Mouse (Mus musculus): ENCODE data around the gene Olfr552. TPM values are rescaled to one million over a fixed set of nuclear protein-coding genes. Genes with fewer than 3 reads are reported as not detected.
A peak's percentile ranks its signal among the peaks of the same experiment; 100 is the strongest.

The Olfr552 gene
- not detected in 2 replicates for polyA plus RNA-seq (2014; fragmentation: Nextera tagmentation; extraction: Ambion mirVana)

DNA sequence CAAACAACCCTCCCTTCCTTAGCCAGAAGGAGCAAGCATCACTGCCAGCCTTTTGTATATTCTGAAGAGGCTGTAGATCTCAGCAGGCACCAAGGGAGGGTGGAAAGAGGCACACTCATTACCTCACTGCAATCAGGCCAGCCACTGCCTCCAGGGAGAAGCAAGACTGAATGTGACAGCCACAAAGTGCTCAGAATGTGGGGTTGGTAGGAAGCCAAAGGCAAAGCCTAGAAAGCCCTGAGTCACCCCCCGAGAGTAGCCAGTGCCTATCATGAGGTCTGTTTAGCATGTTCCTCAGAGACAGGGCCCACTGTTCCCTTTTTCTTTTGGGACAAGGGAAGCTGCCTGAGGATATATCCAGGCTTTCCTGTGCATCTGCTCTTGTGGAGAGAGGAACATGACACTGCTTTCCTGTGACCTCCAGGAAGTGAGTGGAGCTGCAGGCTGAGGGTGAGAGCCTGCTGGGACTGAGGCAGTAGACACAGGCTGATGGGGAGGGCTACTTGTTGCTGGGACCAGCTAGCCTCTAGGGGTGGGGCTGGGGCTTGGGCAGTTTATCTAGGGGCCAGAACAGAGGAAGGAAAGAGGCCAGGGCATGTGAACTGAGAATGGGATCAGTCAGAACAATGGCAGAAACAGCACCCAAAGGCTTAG, at the start of gene Olfr552:
Gene Olfr552, plus strand, starts transcription at position 393 of the 654 bp plus-strand sequence.
- Histone ChIP-seq H3K9ac (ENCODE audit: low read depth, low read length) (no peak within 1 kb of the TSS), H3K4me2 (no peak within 1 kb of the TSS), H3K36me3 (ENCODE audit: control insufficient read depth, insufficient read depth, low read length) (no peaks in the 10 kb centered on the region), H3K4me3 (ENCODE audit: low read depth, low read length) (no peak within 1 kb of the TSS), H3K4me1 (ENCODE audit: control insufficient read depth, insufficient read depth, low read length) (no peaks in the 10 kb centered on the region), H3K9me3 (replicated peaks; ENCODE audit: control insufficient read depth, low read length) (no peaks in the 10 kb centered on the region), H3K27ac (ENCODE audit: low read depth, low read length) (no peak within 1 kb of the TSS), H3K27me3 (ENCODE audit: control insufficient read depth, insufficient read depth, low read length) (no peaks in the 10 kb centered on the region)
- 25% methylated on average over 1 of the region's 1 CpGs for WGBS (ENCODE audit: insufficient replicate concordance)
- no peak for ATAC-seq (replicated peaks; ENCODE audit: insufficient number of reproducible peaks, low FRiP score, low TSS enrichment)

- H3K9me3 ChIP-seq (replicated peaks; ENCODE audit: control insufficient read depth, low read length) = no peaks in the 10 kb centered on the region
- H3K4me1 ChIP-seq (ENCODE audit: control insufficient read depth, insufficient read depth, low read length) = no peaks in the 10 kb centered on the region
These were observed 48.0 kb upstream of the Olfr552 start, which contains the start of gene Olfr549 for GRCm38 (mm10) chr7:102549570-102549969. Gene Olfr549 (plus strand): TSS chr7:102549870.

GRCm38 (mm10) chr7:102553279-102553678, 44.3 kb upstream of the Olfr552 start:
- WGBS (ENCODE audit: insufficient replicate concordance) = 67% methylated on average over 3 of the region's 3 CpGs
- no peaks in the 10 kb centered on the region for H3K4me1 ChIP-seq (ENCODE audit: control insufficient read depth, insufficient read depth, low read length)
- H3K4me3 ChIP-seq (ENCODE audit: low read depth, low read length) = no peak overlapping the region
- H3K27me3 ChIP-seq (ENCODE audit: control insufficient read depth, insufficient read depth, low read length) = no peaks in the 10 kb centered on the region
- H3K27ac ChIP-seq (ENCODE audit: low read depth, low read length) = no peak overlapping the region
- no peak for ATAC-seq (replicated peaks; ENCODE audit: insufficient number of reproducible peaks, low FRiP score, low TSS enrichment)
- H3K36me3 ChIP-seq (ENCODE audit: control insufficient read depth, insufficient read depth, low read length) = no peaks in the 10 kb centered on the region
- H3K4me2 ChIP-seq = no peak overlapping the region
- no peaks in the 10 kb centered on the region for H3K9me3 ChIP-seq (replicated peaks; ENCODE audit: control insufficient read depth, low read length)
- no peak overlapping the region for H3K9ac ChIP-seq (ENCODE audit: low read depth, low read length)

More at GRCm38 (mm10) chr7:102549570-102549969, 48.0 kb upstream of the Olfr552 start, which contains the start of gene Olfr549:
- H3K36me3 ChIP-seq (ENCODE audit: control insufficient read depth, insufficient read depth, low read length) = no peaks in the 10 kb centered on the region
- ATAC-seq (replicated peaks; ENCODE audit: insufficient number of reproducible peaks, low FRiP score, low TSS enrichment) = no peak
- H3K27ac ChIP-seq (ENCODE audit: low read depth, low read length) = no peak within 1 kb of the TSS
- H3K9ac ChIP-seq (ENCODE audit: low read depth, low read length) = no peak within 1 kb of the TSS
- no peak within 1 kb of the TSS for H3K4me3 ChIP-seq (ENCODE audit: low read depth, low read length)
- H3K27me3 ChIP-seq (ENCODE audit: control insufficient read depth, insufficient read depth, low read length) = no peaks in the 10 kb centered on the region
- no peak within 1 kb of the TSS for H3K4me2 ChIP-seq
- 84% methylated on average over 3 of the region's 3 CpGs for WGBS (ENCODE audit: insufficient replicate concordance)

GRCm38 (mm10) chr7:102564999-102565997, 32.3 kb upstream of the Olfr552 start, which contains the start of gene Trim21:
Gene Trim21 (minus strand): TSS chr7:102565486.
- peak within 1 kb of the TSS; percentile 64 for H3K4me3 ChIP-seq (ENCODE audit: low read depth, low read length)
- H3K36me3 ChIP-seq (ENCODE audit: control insufficient read depth, insufficient read depth, low read length) = no peaks in the 10 kb centered on the region
- H3K4me1 ChIP-seq (ENCODE audit: control insufficient read depth, insufficient read depth, low read length) = no peaks in the 10 kb centered on the region
- peak; percentile 97 for ATAC-seq (replicated peaks; ENCODE audit: insufficient number of reproducible peaks, low FRiP score, low TSS enrichment)
- peak within 1 kb of the TSS; percentile 77 for H3K9ac ChIP-seq (ENCODE audit: low read depth, low read length)
- 21% methylated on average over 10 of the region's 10 CpGs for WGBS (ENCODE audit: insufficient replicate concordance)
- peak within 1 kb of the TSS; percentile 35; the same call in 1 of the 2 replicates for H3K27ac ChIP-seq (ENCODE audit: low read depth, low read length)
- H3K9me3 ChIP-seq (replicated peaks; ENCODE audit: control insufficient read depth, low read length) = no peaks in the 10 kb centered on the region
- peak within 1 kb of the TSS; percentile 87 for H3K4me2 ChIP-seq
- H3K27me3 ChIP-seq (ENCODE audit: control insufficient read depth, insufficient read depth, low read length) = no peaks in the 10 kb centered on the region

- H3K27me3 ChIP-seq (ENCODE audit: control insufficient read depth, insufficient read depth, low read length) = no peaks in the 10 kb centered on the region
- no peaks in the 10 kb centered on the region for H3K4me1 ChIP-seq (ENCODE audit: control insufficient read depth, insufficient read depth, low read length)
- H3K27ac ChIP-seq (ENCODE audit: low read depth, low read length) = no peak overlapping the region
- no peak overlapping the region for H3K4me3 ChIP-seq (ENCODE audit: low read depth, low read length)
- 89% methylated on average over 4 of the region's 4 CpGs for WGBS (ENCODE audit: insufficient replicate concordance)
- no peak for ATAC-seq (replicated peaks; ENCODE audit: insufficient number of reproducible peaks, low FRiP score, low TSS enrichment)
- no peak overlapping the region for H3K4me2 ChIP-seq
- no peak overlapping the region for H3K9ac ChIP-seq (ENCODE audit: low read depth, low read length)
- H3K9me3 ChIP-seq (replicated peaks; ENCODE audit: control insufficient read depth, low read length) = no peaks in the 10 kb centered on the region
- no peaks in the 10 kb centered on the region for H3K36me3 ChIP-seq (ENCODE audit: control insufficient read depth, insufficient read depth, low read length)
These were observed 31.4 kb upstream of the Olfr552 start for GRCm38 (mm10) chr7:102566219-102566618.

GRCm38 (mm10) chr7:102571142-102571541, 26.4 kb upstream of the Olfr552 start, which contains the start of gene Olfr550:
Gene Olfr550 (plus strand): TSS chr7:102571442.
- Histone ChIP-seq H3K4me3 (ENCODE audit: low read depth, low read length) (no peak within 1 kb of the TSS), H3K9me3 (replicated peaks; ENCODE audit: control insufficient read depth, low read length) (no peaks in the 10 kb centered on the region), H3K9ac (ENCODE audit: low read depth, low read length) (no peak within 1 kb of the TSS), H3K27me3 (ENCODE audit: control insufficient read depth, insufficient read depth, low read length) (no peaks in the 10 kb centered on the region), H3K4me1 (ENCODE audit: control insufficient read depth, insufficient read depth, low read length) (no peaks in the 10 kb centered on the region), H3K27ac (ENCODE audit: low read depth, low read length) (no peak within 1 kb of the TSS), H3K4me2 (no peak within 1 kb of the TSS), H3K36me3 (ENCODE audit: control insufficient read depth, insufficient read depth, low read length) (no peaks in the 10 kb centered on the region)
- 90% methylated on average over 8 of the region's 8 CpGs for WGBS (ENCODE audit: insufficient replicate concordance)
- ATAC-seq (replicated peaks; ENCODE audit: insufficient number of reproducible peaks, low FRiP score, low TSS enrichment) = no peak

- 54% methylated on average over 3 of the region's 3 CpGs for WGBS (ENCODE audit: insufficient replicate concordance)
- Histone ChIP-seq H3K27ac (ENCODE audit: low read depth, low read length) (no peak overlapping the region), H3K4me3 (ENCODE audit: low read depth, low read length) (no peak overlapping the region), H3K4me2 (no peak overlapping the region), H3K9ac (ENCODE audit: low read depth, low read length) (no peak overlapping the region), H3K36me3 (ENCODE audit: control insufficient read depth, insufficient read depth, low read length) (no peaks in the 10 kb centered on the region), H3K27me3 (ENCODE audit: control insufficient read depth, insufficient read depth, low read length) (no peaks in the 10 kb centered on the region), H3K9me3 (replicated peaks; ENCODE audit: control insufficient read depth, low read length) (no peaks in the 10 kb centered on the region), H3K4me1 (ENCODE audit: control insufficient read depth, insufficient read depth, low read length) (no peaks in the 10 kb centered on the region)
- no peak for ATAC-seq (replicated peaks; ENCODE audit: insufficient number of reproducible peaks, low FRiP score, low TSS enrichment)
These were observed 24.3 kb upstream of the Olfr552 start for GRCm38 (mm10) chr7:102573174-102573830.

DNA sequence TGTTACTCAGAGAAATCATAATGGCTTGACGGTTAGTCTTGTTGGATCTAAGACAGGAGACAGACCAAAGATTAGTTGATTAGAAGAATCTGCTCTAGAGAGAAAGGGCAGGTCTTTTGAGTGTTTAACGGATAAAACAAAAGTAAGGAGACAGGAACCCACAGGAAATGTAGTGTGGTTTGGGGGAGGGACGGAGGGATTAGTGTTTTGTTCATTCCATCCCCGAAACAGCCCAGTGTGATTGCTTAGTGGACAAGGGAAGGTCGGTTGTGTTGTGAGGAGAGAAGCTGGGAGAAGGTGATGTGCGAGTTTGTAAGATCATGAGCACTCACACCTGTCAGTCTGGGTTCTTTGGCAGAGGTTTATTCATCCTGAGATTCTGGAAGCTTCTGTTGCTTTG, 21.6 kb upstream of the Olfr552 start:
- no peak overlapping the region for H3K4me3 ChIP-seq (ENCODE audit: low read depth, low read length)
- no peak overlapping the region for H3K9ac ChIP-seq (ENCODE audit: low read depth, low read length)
- 60% methylated on average over 6 of the region's 6 CpGs for WGBS (ENCODE audit: insufficient replicate concordance)
- no peaks in the 10 kb centered on the region for H3K27me3 ChIP-seq (ENCODE audit: control insufficient read depth, insufficient read depth, low read length)
- H3K4me1 ChIP-seq (ENCODE audit: control insufficient read depth, insufficient read depth, low read length) = no peaks in the 10 kb centered on the region
- H3K9me3 ChIP-seq (replicated peaks; ENCODE audit: control insufficient read depth, low read length) = no peaks in the 10 kb centered on the region
- H3K4me2 ChIP-seq = no peak overlapping the region
- H3K27ac ChIP-seq (ENCODE audit: low read depth, low read length) = no peak overlapping the region
- ATAC-seq (replicated peaks; ENCODE audit: insufficient number of reproducible peaks, low FRiP score, low TSS enrichment) = no peak
- H3K36me3 ChIP-seq (ENCODE audit: control insufficient read depth, insufficient read depth, low read length) = no peaks in the 10 kb centered on the region

Measured in heart, embryonic 11.5 days (tissue).